Mouse (Mus musculus) megakaryocyte, adult 5-6 weeks (primary cell): ENCODE data around the gene Dab1. TPM values are rescaled to one million over a fixed set of nuclear protein-coding genes. Genes with fewer than 3 reads are reported as not detected.

Source experiments
- ATAC-seq: 2 replicates; pipeline ENCODE4 v1.8.0; 2016; ENCODE audit warnings: mild to moderate bottlenecking, inconsistent platforms; ENCODE audit not compliant: poor library complexity, severe bottlenecking
- total RNA-seq, 2 experiments: library from RNA; stranded (forward) in 1 of 2; stranded (reverse) in 1 of 2; fragments of 153-499, 151-499 nt in 1 of 2; fragments of 221-1000, 200-1000 nt in 1 of 2; gene quantifications; 2 replicates each; pipeline versions ENCODE4 v1.2.3 to v1.2.4; 2015 to 2017

Dab1 gene
- total RNA-seq, 2 experiments from 2014 or later, result not detected

DNA sequence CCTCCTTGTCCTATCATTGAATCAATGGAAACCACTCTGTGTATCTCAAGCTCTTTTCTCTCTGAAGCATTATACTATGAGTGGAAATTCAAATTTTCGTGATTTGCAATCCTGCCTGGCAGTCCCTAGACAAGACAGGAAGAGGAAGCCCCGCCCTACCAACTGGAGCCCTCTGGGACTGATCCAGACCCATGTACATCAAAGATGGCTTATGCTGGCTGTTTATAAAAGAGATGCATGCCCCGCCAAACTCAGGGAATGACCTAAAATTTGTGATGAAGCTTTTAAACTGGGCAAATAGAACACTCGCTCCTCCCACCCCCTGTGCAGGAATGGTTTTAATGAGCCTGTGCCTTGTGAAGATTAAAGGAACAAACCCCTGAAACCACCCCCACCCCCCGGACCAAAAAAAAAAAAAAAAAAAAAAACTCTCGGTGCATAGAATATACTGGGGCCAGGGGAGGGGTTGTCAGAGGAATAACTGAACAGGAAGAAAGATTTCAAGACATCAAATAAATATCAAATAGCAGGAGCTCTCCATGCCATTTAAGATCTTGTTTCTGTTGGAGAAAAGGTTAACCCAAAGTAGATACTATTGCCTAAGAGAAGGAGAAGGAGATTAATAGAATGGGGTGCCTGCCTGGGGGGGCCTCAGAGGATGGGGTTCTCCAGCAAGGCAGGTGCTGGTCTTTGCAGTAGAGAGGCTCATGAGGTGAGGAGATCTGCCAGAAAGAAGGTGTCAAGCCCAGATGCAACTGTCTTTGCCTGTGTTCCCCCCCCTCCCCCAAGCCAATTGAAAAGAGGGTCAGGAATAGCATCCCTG, 1024.6 kb downstream of the Dab1 start:
- ATAC-seq, result no peak

DNA sequence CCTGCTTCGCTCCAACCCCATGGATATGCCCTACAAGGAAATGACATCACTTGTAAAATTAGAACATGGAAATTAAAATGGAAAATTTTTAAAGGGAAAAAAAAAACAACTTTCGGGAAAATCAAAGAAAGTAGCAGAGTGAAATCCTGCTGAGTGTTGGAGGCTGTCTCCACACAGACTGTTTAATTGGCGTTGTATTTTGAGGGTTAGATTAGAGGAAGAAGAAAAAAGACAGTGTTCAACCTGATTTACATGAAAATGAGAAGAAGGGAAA, 1025.1 kb downstream of the Dab1 start:
- ATAC-seq, result no peak

DNA sequence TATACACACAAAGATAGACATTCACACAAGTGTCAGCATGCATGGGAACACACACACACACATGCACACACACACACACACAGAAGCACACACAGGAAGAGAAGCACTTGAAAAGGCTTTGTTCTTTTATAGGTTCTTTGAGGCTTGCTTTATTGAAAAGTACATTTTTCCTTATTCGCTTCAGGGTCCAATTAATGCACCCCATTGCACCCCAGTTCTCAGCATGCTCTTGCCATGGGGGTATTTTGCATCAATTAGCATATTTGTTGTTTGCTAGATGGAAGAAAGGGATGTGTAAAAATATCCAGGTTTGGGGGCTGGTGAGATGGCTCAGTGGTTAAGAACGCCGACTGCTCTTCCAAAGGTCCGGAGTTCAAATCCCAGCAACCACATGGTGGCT, 1025.7 kb downstream of the Dab1 start:
- no peak for ATAC-seq

DNA sequence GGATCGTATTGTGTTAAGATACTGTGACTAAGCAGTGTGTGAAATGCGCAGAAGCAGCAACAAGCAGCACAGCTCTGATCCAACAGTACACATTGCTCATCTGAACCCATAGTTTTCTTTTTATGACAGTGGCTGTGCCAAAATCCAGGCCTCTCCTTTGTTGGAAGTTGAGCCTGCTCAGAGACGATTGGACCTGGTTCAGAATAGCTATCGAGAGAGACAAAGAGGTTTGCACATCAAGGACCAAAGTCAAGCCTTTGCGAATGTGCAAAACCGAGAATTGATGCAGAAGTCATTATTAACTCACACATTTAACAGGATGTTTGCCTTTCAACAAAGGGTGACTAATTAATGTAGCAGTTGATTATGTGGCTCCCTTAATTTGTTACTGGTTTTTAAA, 1032.6 kb downstream of the Dab1 start:
- ATAC-seq, result no peak

DNA sequence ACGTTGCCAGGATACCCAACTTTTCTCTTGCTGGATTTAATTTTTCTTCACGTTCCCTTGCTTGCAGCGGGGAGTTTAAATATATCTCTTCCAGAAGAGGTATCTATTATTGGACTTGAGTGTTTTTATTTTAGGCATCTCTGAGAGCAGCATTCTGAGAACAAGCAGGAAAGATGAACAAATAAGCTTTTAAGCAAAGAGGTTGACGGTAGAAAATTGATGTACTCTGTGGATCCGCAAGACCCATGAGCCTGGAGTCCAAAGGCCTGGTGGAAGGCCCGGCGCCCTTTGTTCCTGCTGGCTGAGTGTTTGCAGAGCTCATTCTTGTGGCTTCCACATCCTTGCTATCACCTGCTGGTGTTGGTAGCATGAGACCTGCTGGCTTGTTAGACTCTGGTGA, 1037.6 kb downstream of the Dab1 start:
- no peak for ATAC-seq

DNA sequence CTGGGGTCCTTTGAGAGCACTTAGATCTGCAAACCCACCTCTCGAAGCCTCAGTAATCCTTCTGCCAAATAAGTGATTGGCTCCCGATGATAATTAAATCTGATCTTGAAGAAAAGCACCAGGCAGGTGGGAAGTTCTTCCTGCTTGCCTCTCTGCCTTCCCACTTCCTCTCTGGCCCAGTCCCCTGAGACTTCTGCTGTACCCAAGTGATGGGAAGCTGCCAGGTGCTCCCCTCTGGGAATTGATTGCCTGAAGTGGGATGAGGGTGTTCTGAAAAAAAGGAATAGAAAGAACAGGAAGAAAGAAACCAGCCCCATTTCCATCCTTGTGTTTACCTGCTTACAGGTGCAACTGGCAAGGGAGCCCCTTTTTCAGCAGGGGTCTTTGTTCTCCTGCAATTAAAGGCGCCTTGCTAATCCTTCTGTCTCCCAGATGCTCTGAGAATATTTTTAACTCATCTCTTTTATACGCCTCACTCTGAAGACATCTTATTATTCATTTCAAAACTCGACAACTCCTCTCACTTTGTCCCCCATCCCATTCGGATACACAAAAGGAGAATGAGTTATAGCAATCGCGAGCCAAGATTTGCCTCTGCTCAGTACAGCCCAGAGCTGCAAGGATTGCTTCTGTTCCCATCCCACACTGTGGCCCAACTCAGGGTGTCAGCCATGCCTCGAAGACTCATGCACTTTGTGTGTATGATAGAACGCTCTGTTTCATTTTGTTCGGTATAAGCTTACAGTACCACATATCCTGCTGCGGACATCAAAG, 1043.9 kb downstream of the Dab1 start:
- no peak for ATAC-seq

DNA sequence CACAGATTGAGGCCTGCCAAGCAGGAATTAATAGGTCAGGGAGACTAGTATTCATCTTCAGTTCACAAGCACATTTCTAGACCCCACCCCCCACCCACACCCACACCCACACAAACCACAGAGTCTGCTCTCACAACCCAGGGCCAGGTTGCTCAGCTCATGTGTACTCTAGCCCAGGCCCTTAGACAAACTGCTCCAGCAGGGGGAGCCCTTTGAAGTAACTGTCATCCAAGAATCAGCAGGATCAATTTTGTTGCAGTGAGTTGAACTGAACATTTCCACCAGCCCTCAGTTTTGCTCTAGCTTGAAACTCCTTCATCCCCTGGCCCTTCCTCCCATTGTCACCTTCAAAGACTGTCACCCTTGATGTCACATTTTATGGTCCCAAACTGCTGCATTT, 1046.4 kb downstream of the Dab1 start:
- no peak for ATAC-seq

DNA sequence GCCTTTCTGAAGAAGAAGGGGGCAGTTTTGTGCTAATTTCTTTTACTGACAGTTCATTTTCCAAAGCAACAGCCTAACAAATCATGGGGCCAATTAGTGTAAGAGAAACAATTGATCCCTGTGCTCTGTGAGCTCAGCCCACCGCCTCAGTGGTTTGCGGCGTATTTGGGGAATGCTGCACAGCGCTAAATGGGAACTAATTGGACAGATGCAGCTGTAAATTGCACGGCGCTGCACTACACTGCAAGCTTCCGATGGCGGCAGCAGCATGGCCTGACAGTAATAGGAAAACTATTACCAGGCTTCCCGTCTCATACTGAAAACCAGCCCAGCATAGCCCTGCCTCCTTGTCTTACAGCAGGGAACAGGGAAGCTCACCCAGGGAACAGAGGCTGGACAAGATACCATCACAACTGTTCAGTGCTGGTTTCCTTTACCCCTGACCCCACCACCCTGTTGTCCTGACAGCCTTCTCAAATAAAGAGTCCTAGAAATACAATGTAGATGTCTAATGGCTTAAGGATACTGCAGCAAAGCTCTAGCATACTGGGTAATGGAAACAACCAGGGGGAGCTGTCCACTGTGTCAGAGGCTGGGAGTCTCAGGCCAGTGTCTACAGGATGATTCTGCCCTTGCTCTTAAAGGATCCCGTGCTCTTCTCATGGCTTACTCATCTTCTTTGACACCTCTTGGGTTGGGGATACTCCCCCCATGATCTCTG, 1047.8 kb downstream of the Dab1 start:
- ATAC-seq, result no peak

DNA sequence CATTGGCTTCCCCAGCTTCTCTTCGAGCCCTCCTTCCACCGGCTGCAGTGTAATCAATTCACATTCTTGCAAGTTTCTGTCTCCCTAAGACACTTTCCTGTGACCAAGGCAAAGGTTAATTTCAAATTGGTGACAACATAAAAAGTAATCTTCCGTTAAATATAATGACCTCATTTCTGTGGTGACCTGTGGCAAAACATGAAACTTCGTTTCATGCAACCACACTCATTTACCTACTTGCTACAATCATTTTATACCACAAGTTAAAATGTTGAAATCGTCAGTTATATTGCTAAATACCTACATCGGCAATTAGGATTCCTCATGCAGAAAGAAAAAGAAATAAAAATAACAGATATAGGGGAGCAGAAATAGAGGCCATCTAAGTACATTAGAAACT, 1048.9 kb downstream of the Dab1 start:
- 0 out of 2 replicates have a peak, but pooled peaks have one; percentile 26 for ATAC-seq

DNA sequence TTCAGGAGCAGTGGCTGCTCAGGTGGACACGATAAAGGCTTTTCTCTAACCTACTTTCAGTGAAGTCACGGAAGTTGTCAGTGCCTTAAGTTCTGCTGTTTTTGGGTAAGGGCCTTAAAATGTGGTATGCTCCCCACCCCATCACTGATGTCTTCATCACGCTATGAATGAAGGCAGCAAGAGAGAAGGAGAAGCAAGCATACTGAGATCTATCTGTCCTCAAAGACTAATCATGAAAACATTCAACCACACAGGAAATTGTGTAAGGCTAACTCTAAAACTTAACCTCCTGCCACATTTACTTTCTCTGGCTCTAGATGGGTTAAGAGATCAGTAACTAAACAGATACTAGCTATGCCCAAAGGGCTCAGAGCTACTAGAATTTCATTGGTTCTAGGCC, 1050.2 kb downstream of the Dab1 start:
- peak; percentile 55 for ATAC-seq

DNA sequence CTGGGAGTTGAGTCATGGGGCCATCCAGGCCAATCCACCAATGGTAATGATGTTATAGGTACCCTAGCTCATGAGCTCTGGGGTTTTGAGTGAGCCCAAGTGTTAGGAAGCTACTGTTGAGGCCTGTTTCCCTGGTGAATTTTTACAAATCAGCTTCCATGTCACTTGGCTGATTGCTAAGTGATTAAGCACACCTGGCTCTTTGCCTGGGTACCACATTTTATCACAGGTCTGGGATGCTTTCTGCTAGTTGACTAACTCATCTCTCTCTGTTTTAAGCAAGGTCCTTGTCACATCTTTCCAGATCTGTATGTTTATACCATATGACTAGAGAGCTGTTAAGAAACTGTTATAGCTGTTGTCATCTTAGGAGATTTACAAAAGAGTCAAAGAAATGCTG, 1051.6 kb downstream of the Dab1 start:
- no peak for ATAC-seq

DNA sequence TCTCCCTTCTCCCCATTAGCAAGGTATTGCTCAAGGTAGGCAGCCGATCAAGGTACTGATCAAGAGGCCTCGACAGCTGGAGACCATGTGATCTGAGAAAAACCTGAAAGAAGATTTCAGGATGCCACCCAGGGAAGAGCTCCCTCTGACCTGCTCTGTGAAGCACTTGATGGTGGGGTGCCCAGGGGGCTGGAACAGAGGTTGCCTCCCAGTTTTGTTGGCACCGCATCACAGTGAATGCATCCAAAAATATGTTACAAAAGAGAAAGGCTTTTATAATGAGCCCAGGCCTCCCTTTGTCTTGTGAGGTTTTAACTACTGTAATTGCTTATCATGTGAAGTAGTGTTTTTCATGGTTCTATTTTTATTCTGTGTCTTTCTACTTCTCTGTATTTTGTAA, 1054.2 kb downstream of the Dab1 start:
- ATAC-seq, result no peak

DNA sequence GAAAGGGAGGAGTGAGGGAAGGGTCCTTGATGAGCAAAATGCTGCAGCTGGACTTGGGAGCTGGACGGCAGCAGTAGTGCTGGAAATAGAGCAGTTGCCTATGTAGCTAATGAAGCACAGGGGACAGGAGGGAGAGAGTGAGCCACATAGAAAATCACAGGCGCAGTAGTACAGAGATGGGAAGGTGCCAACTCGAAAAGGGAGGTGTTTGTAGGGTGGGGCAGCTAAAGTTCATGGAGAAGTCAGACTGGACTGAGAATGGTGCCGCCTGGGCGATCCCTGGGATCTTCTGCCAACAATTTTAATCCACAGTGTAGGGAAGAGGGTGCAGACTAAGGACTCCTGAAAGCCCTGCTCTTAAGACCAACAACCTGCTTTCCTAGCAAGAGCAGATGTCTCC, 1055.5 kb downstream of the Dab1 start:
- ATAC-seq, result no peak

DNA sequence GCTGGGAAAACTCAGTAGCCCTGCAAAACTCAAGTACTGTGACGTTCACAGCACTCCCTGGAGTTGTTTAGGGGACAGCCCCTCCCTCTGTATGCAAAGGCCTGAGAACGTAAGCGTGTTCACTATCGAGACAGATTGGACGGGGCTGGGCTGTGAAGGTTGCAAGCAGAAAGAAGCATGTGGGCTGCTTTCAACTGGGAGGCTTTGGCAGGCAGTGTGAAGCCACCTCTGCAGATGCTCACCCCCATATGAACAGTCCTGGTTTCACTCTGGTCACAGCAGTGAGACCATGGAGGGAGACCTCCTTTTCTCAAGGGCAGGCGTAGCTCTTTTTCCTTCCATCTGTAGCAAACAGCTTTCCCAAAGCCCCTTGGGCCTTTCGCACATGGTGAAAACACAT, 1059.1 kb downstream of the Dab1 start:
- ATAC-seq, result no peak

DNA sequence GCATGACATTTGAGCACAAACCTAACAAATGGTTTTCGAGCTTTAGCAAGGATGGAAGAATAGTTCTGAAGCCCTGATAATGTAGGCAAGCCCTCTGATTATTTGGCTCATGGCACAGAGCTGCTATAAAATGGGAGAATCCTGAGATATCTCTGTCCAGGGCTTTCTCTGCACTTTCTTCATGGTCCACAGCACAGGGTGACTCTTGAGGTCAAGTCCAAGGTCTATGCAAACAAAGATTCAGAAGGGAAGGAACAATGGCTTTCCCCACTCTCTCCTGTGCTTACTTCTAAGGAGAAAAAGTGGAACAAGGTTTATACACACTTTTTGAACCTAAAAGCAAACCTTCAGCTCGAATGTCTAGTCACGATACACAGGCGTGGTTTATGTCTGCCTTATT, 1061.3 kb downstream of the Dab1 start:
- ATAC-seq, result no peak

DNA sequence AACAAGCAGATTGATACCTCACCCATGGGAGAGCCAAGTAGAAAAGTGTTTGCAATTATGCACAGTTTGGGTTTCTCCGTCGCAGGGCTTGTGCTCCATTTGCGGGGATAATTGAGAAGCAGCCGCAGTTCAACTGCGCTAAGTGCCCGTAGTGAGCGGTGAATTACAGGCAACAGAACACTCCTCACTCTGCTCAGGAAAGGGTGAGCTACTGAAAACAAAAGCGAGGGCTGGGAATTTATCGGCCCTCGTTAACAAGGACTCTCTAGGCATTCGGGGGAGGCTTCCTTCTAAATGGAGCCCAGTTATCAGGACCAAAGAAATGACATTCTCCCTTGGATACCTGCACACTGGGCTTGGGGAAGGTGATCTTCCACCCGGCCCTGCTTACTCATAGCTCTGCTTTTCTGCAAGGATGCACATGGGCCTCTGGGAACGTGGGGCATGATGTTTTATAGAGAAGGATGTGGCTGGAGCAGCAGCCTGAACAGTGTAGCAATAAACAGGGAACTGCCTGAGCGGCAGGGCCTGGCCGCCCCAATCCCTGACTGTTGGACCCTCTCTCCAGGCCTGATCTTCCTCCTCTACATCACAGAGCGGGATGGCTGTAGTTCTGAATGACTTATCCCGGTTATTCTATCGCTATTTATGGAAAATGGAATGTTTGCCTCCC, 1067.1 kb downstream of the Dab1 start:
- no peak for ATAC-seq

DNA sequence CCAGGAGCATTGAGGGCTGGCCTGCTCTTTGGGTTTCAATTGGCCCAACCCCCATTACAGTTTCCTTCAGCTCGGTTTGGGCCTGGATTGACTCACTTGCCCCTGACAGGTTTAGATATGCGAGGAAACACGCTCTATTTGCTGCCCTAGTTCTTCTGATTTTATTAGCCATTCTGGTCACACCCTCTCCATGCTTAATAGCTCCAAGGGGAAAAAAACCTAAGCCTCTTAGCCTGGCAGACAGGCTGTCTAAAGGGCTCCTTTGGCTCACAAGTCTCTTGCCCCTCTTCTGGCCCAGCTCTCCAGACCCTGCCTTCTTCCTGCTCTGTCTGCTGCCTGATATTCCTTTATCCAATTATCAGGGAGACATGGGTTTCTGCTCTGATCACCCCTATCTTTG, 1069.9 kb downstream of the Dab1 start:
- no peak for ATAC-seq

DNA sequence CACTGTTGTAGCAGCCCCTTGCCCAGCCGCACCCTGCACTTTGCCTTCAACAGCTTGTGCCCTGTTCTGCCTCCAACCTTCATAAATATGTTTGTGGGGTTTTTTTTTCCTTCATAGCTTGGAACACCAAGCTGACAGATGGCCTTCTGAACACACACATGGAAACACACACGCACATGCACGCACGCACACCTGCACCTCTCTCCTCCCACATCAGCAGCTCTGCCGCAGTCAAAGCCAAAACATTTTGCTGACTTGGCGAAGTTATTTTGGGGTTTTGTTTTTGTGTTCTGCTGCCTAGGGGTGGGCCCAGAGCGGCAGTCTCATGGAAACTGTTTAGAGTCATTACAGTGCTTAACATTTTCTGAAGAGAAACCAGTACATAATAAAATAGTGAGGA, 1071.9 kb downstream of the Dab1 start:
- ATAC-seq, result no peak

DNA sequence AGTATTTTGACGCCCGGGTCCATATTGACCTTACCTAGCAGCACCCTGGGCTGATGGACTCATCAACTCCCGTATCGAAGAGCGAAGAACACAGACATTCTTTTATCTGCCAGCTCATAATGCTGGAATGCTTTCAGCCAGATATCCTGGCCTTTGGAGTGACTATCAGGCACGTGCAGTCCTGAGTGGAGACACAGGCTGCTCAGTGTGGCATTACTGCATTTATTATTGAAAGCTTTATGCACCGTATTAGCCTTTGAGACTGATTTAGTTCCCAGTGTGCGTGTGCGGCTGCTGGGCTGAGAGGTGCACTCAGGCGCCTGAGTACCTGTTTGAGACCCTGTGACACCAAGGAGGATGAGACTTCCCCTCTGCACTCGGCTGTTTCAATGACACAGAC, 1075.0 kb downstream of the Dab1 start:
- ATAC-seq, result no peak

DNA sequence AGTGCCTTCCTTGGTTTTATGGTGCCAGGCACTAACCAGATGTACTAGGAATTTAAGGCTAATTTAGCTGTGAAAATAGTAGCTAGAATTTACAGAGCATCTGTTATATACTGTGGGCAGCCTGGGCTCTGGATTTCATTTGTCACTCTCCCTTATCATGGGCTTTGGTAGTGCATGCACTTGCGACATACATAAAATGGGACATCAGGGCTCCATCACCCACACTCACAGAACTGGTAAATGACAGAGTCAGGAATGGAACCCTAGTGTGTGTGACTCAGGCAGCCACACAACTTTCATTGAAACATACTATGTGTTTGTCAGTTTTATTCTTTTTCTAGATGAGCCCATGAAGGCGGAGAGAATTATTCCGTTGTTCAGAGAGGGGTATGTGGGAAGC, 1077.4 kb downstream of the Dab1 start:
- ATAC-seq, result no peak

DNA sequence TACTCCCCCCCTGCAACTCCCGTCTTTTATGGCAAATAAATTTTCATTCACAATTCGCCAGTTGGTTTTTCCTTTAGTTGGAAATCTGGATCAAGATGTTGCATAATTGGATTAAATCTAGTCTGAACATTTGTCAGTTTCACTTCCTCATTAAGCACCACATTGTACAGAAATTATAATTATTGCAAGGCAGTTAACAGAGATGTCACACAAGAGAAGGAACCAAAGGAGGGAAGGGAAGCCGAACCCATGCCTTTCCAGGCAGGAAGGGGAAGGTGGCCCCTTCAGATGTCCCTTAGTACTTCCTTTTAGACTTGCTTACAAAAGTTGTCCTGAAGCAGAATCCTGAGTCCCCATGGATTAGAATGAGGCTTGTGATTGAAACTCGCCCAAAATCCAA, 1078.5 kb downstream of the Dab1 start:
- ATAC-seq, result peak; percentile 73
